Mouse (Mus musculus): ENCODE measurements at regions not wholly inside any gene's neighbourhood (a gene's known extent, or its start where the extent isn't known, plus 50 kb on each side); places are given as distances from the start of the nearest gene placed in this dataset.

DNA sequence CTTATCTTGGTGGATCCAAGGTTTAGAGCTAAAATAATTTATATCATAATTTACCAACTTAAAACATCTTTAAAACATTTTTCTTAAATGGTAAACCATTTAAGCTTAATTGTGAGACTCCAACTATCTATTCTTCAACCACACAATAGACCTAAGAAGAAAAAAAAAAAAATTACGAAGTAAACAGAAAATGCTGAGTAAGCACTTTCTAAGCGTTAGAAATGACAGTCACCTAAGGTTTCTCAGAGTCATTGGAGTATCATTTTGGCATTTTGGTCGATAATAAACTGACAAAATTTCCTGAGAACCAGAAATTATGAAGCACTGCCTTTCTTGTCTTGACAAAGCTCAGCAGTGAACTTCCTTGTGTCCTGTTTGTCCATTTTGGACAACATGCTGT, 1323.7 kb upstream of the Pcdh7 start:
- Histone ChIP-seq H3K9ac (no peak overlapping the region), H3K27me3 (ENCODE audit: control insufficient read depth, insufficient read depth, low read length) (no peaks in the 10 kb centered on the region), H3K36me3 (replicated peaks; ENCODE audit: control insufficient read depth, insufficient read depth) (no peaks in the 10 kb centered on the region), H3K4me1 (replicated peaks; ENCODE audit: control insufficient read depth, insufficient read depth, low read length) (no peaks in the 10 kb centered on the region), H3K27ac (no peak overlapping the region), H3K4me2 (replicated peaks) (no peak overlapping the region), H3K9me3 (ENCODE audit: control insufficient read depth, low read length) (no peaks in the 10 kb centered on the region), H3K4me3 (replicated peaks; ENCODE audit: low read length) (no peak overlapping the region)
- 73% methylated on average over 3 of the region's 3 CpGs for WGBS
- DNase-seq (ENCODE audit: low spot score) (no peak), ATAC-seq (ENCODE audit: low FRiP score) (no peak)

DNA sequence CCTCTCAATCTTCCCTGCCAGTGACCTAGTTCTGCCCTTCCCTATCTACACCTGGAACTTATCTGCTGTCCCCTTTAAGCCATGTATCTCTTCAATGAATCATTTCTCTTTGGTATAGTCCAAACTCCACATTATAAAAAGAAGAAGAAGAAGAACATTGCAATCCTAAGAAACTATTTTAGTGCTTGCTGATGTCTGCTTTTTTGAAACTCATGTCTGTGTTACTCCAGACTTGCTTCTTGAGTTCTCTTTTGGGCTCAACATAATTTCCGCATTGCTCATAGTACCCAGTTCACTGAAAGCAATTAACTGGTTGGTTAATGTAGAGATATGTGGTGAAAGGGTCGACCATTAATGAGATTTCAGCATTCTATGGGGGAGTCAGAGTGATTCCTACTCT, 1282.8 kb upstream of the Pcdh7 start:
- Histone ChIP-seq H3K4me2 (replicated peaks) (no peak overlapping the region), H3K27ac (no peak overlapping the region), H3K27me3 (ENCODE audit: control insufficient read depth, insufficient read depth, low read length) (no peaks in the 10 kb centered on the region), H3K9ac (no peak overlapping the region), H3K4me1 (replicated peaks; ENCODE audit: control insufficient read depth, insufficient read depth, low read length) (no peaks in the 10 kb centered on the region), H3K9me3 (ENCODE audit: control insufficient read depth, low read length) (no peaks in the 10 kb centered on the region), H3K4me3 (replicated peaks; ENCODE audit: low read length) (no peak overlapping the region), H3K36me3 (replicated peaks; ENCODE audit: control insufficient read depth, insufficient read depth) (no peaks in the 10 kb centered on the region)
- 76% methylated on average over 2 of the region's 2 CpGs for WGBS
- ATAC-seq (ENCODE audit: low FRiP score) (no peak), DNase-seq (ENCODE audit: low spot score) (no peak)

DNA sequence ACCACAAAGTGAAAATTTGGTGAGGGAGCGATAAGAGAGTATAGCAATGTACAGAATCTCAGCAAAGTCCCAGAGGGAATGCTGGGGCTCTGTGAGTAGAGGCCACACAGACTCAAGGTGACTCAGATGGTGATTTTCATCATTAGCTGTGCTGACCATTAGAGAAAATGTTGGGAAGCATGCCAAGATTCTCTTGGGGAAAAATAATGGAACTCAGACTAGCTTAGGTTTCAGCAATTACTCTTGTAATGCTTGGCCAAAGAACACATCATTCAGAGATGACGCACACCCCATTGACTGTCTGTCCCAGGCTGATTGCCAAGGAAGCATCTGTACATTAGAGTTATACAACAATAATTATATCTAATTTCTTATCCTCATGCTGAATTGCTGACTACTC, 1277.3 kb upstream of the Pcdh7 start:
- peak; percentile 51; the same call in 1 of the 2 replicates for ATAC-seq (ENCODE audit: low FRiP score)

DNA sequence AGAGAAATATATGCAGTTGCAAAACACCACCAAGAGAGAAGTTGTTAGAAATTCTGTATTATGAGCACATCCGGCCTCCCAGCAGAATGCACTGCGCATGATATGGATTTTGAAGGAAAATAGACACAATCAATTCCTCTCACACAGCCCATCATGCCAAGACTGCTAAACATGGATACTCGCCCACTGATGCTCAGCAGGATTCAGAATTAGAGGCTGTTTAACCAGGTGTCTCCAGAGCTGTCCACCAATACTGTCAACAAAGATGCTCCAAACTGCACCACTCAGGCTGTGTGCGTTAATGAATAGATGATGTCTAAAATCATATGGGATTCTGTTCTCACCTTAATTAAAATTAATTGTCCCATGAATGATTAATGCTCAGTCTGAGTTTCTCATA, 1230.0 kb upstream of the Pcdh7 start:
- no peak overlapping the region for H3K4me3 ChIP-seq (replicated peaks; ENCODE audit: low read length)
- H3K36me3 ChIP-seq (replicated peaks; ENCODE audit: control insufficient read depth, insufficient read depth): no peaks in the 10 kb centered on the region
- H3K27me3 ChIP-seq (ENCODE audit: control insufficient read depth, insufficient read depth, low read length): no peaks in the 10 kb centered on the region
- DNase-seq (ENCODE audit: low spot score) (no peak), ATAC-seq (ENCODE audit: low FRiP score) (no peak)
- H3K9me3 ChIP-seq (ENCODE audit: control insufficient read depth, low read length): no peaks in the 10 kb centered on the region
- H3K4me2 ChIP-seq (replicated peaks): no peak overlapping the region
- WGBS: 80% methylated on average over 4 of the region's 4 CpGs
- no peak overlapping the region for H3K27ac ChIP-seq
- no peak overlapping the region for H3K9ac ChIP-seq
- H3K4me1 ChIP-seq (replicated peaks; ENCODE audit: control insufficient read depth, insufficient read depth, low read length): no peaks in the 10 kb centered on the region

More for the DNA sequence above, 1277.3 kb upstream of the Pcdh7 start:
- DNase-seq (ENCODE audit: low spot score): peak; percentile 32
- Histone ChIP-seq H3K27me3 (ENCODE audit: control insufficient read depth, insufficient read depth, low read length) (no peaks in the 10 kb centered on the region), H3K9me3 (ENCODE audit: control insufficient read depth, low read length) (no peaks in the 10 kb centered on the region), H3K4me1 (replicated peaks; ENCODE audit: control insufficient read depth, insufficient read depth, low read length) (no peaks in the 10 kb centered on the region), H3K36me3 (replicated peaks; ENCODE audit: control insufficient read depth, insufficient read depth) (no peaks in the 10 kb centered on the region), H3K4me3 (replicated peaks; ENCODE audit: low read length) (no peak overlapping the region), H3K4me2 (replicated peaks) (no peak overlapping the region), H3K9ac (no peak overlapping the region), H3K27ac (no peak overlapping the region)
- 72% methylated on average over 2 of the region's 2 CpGs for WGBS
